Mouse (Mus musculus): Measurements from ENCODE around the gene Sec14l3.

Sec14l3 gene

GRCm38 (mm10) chr11:4060866-4061575, 3.6 kb upstream of the Sec14l3 start:
- no peak for DNase-seq

- DNase-seq: no peak
Measured at GRCm38 (mm10) chr11:4062523-4062922, 2.1 kb upstream of the Sec14l3 start.

GRCm38 (mm10) chr11:4062981-4063380, 1.7 kb upstream of the Sec14l3 start:
- no peak for DNase-seq

- no peak for DNase-seq
Measured at GRCm38 (mm10) chr11:4069664-4070063, 5.0 kb downstream of the Sec14l3 start.

- peak in 1 of 2 experiments; percentile 56 for DNase-seq
Measured at GRCm38 (mm10) chr11:4076633-4077032, 12.0 kb downstream of the Sec14l3 start.

GRCm38 (mm10) chr11:4078267-4078933, 13.8 kb downstream of the Sec14l3 start:
- DNase-seq: no peak

GRCm38 (mm10) chr11:4080219-4080618, 15.6 kb downstream of the Sec14l3 start:
- peak; percentile 45 to 77 for DNase-seq

- DNase-seq: peak; percentile 60 to 64
Measured at GRCm38 (mm10) chr11:4083316-4084078, 18.9 kb downstream of the Sec14l3 start.

GRCm38 (mm10) chr11:4086246-4086645, 21.6 kb downstream of the Sec14l3 start:
- DNase-seq: no peak

GRCm38 (mm10) chr11:4087267-4087666, 22.6 kb downstream of the Sec14l3 start:
- DNase-seq: no peak

GRCm38 (mm10) chr11:4093459-4094377, 29.1 kb downstream of the Sec14l3 start:
- no peak for DNase-seq

- DNase-seq: peak; percentile 73 to 84
Measured at GRCm38 (mm10) chr11:4094378-4095170, 29.9 kb downstream of the Sec14l3 start.

GRCm38 (mm10) chr11:4095171-4096053, 30.8 kb downstream of the Sec14l3 start, which contains the start of gene Mtfp1:
Gene Mtfp1 (minus strand): TSS chr11:4095445.
- peak; percentile 63 to 69 for DNase-seq

- DNase-seq: peak; percentile 99
Measured at GRCm38 (mm10) chr11:4096054-4096984, 31.7 kb downstream of the Sec14l3 start.

- peak in 1 of 2 experiments; percentile 22 for DNase-seq
Measured at GRCm38 (mm10) chr11:4097091-4097621, 32.5 kb downstream of the Sec14l3 start.

GRCm38 (mm10) chr11:4098120-4098519, 33.5 kb downstream of the Sec14l3 start:
- no peak for DNase-seq

GRCm38 (mm10) chr11:4098816-4099215, 34.2 kb downstream of the Sec14l3 start:
- DNase-seq: no peak

GRCm38 (mm10) chr11:4099447-4099846, 34.8 kb downstream of the Sec14l3 start:
- no peak for DNase-seq

GRCm38 (mm10) chr11:4101851-4102250, 37.2 kb downstream of the Sec14l3 start:
- no peak for DNase-seq

Data from kidney, adult 8-10 months (tissue).